Mouse (Mus musculus) left cerebral cortex, adult 11 months (tissue): ENCODE measurements around the gene Ccl26.
"Not testable (repeated sequence)": the region's sequence is repeated elsewhere in the genome, so short reads cannot be mapped to it uniquely, and the experiment has no call there.

Source experiments
- DNase-seq: peaks from one replicate; pipeline ENCODE4 v3.0.0; 2022; ENCODE audit warnings: low spot score

The Ccl26 gene

GRCm38 (mm10) chr5:135563469-135563868 lies at the start of gene Ccl26:
Gene Ccl26, minus strand, starts transcription at chr5:135563569.
- DNase-seq = no peak

DNA sequence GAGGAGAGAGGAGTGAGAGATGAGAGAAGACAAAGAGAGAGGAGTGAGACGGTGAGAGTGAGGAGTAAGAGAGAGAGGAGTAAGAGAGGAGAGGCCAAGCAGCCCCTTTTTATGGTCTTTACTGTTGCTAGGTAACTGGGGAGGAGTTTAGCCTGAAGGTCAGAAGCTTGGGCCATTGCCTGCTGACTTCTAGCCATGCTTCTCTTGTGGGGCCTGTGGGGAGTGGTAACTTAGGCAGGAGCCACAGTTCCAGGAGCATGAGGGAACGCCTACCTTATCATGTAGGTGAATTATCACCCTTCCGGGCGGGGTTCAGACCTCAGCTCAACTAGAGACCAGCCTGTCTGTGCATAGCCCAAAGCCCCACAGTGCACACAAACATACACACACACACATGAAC lies 46.4 kb upstream of the Ccl26 start:
- DNase-seq = no peak

- no peak for DNase-seq
Measured at GRCm38 (mm10) chr5:135607581-135607980, 44.2 kb upstream of the Ccl26 start.

DNA sequence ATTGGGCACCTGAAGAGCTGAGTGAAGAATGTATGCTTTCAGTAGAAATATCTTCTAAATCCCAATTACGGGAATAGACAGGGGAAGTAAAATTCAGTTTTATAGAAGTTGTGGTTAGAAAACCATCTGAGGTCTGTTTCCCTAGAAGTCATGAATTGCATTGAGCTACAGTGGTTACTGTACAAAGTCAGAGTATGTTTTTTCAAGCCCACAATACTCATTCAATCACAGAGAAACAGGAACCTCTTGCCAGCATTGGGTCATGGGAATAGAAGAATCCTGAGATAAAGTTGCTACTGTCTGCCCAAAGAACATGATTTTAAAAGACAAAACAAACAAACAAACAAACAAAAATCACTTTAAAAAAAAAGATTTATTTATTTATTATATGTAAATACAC lies 43.3 kb upstream of the Ccl26 start:
- DNase-seq = not testable (repeated sequence)

DNA sequence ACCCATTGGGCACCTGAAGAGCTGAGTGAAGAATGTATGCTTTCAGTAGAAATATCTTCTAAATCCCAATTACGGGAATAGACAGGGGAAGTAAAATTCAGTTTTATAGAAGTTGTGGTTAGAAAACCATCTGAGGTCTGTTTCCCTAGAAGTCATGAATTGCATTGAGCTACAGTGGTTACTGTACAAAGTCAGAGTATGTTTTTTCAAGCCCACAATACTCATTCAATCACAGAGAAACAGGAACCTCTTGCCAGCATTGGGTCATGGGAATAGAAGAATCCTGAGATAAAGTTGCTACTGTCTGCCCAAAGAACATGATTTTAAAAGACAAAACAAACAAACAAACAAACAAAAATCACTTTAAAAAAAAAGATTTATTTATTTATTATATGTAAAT lies 41.3 kb upstream of the Ccl26 start:
- not testable (repeated sequence) for DNase-seq

GRCm38 (mm10) chr5:135589996-135590784 lies 26.8 kb upstream of the Ccl26 start:
- no peak for DNase-seq

DNA sequence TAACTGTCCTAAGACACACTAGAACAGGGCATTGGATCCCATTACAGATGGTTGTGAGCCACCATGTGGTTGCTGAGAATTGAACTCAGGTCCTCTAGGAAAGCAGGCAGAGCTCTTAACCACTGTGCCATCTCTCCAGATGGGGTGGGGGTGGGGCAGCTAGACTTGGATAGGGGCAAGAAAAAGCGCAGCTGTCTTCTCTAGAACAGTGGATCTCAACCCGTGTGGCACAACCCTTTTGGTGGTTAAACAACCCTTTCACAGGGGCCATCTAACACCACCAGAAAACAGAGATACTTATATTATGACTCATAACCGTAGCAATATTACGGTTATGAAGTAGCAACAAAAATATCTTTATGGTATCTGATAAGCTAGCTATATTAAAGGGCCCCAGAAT lies 24.4 kb upstream of the Ccl26 start:
- no peak for DNase-seq

DNA sequence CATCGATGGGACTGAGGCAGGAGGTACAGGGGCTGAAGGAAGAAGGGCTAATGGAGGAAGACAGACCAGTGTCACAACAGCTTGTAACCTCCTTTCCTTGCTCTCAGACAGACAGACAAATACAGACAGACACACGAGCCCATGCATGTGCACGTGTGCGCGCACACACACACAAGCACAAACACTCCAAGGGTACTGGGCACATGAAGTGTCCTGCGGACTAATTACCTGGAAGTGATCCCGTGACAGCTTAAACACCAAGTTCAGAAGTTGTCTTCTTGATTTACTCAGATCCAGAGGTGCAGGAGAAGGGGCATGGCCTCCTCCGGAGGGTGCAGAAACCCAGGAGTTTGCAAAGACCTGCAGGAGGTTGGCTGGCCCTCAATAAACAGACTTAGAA lies 22.3 kb upstream of the Ccl26 start:
- no peak for DNase-seq

GRCm38 (mm10) chr5:135582330-135582729 lies 19.0 kb upstream of the Ccl26 start:
- no peak for DNase-seq

- no peak for DNase-seq
Measured at GRCm38 (mm10) chr5:135579331-135579751, 16.0 kb upstream of the Ccl26 start.

DNA sequence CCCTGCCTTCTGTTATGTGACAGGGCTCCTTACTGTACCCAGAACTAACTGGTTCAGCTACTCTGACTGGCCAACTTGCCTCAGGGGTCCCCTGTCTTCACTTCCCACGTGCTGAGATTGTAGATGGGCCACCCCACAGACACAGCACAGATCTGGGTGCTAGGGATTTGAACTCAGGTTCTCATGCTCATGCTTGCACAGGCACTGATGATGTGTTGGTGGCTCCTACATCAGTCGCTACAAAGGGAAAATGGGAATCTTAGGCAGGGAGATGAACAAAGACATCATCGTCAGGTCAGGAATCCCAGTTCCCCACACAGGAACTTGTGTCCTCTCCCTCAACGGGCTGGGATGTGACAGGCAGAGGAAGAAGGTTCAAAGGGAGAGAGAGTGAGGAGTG lies 12.7 kb upstream of the Ccl26 start:
- DNase-seq = no peak

DNA sequence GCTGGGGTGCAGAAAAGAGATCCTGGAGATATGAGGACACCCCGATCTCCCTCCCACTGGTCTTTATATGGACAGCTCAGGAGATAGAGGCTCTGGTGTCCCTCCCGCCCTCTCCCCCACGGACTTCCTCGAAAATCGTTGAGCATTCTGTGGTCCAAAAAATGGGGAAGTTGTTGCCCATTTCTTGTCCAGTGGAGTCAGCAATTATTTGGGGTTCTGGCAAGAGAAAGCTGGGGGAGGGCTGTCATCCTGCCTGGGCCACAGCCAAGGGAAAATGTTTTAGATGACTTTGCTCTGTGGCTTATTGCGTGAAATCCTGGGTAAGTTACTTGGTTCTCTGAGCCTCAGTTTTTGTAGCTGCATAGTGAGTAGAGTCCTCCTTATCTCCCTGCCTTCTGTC lies 9.6 kb upstream of the Ccl26 start, which contains the start of gene Ccl24:
Gene Ccl24, minus strand, starts transcription at position 44 of the 400 bp plus-strand sequence.
- DNase-seq = no peak

GRCm38 (mm10) chr5:135568698-135569097 lies 5.3 kb upstream of the Ccl26 start:
- DNase-seq = no peak

- DNase-seq = no peak
Measured at GRCm38 (mm10) chr5:135567556-135568265, 4.3 kb upstream of the Ccl26 start.

GRCm38 (mm10) chr5:135557671-135558070 lies 5.7 kb downstream of the Ccl26 start:
- no peak for DNase-seq

- no peak for DNase-seq
Measured at GRCm38 (mm10) chr5:135557051-135557450, 6.3 kb downstream of the Ccl26 start.

GRCm38 (mm10) chr5:135556259-135556658 lies 7.1 kb downstream of the Ccl26 start:
- no peak for DNase-seq

GRCm38 (mm10) chr5:135551591-135551990 lies 11.8 kb downstream of the Ccl26 start:
- DNase-seq = no peak

GRCm38 (mm10) chr5:135550910-135551309 lies 12.5 kb downstream of the Ccl26 start:
- no peak for DNase-seq

DNA sequence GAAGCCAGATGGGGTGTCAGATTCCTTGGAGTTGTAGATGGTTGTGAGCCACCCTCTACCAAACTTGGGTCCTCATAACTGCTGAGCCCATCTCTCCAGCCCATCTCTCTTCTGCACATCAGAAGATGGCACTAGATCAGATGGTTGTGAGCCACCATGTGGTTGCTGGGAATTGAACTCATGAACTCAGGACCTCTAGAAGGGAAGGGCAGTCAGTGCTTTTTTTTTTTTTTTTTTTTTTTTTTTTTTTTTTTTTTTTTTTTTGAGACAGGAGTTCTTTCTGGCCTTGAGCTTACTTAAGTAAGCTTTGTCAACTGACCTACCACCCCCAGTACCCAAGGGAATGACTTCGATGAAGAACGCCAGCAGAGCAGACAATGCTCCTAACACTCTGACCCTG lies 15.4 kb downstream of the Ccl26 start:
- DNase-seq = no peak

- DNase-seq = peak; percentile 100
Measured at GRCm38 (mm10) chr5:135544865-135545797, 18.2 kb downstream of the Ccl26 start, which contains the start of gene Hip1. Gene Hip1, minus strand, starts transcription at chr5:135545120.

DNA sequence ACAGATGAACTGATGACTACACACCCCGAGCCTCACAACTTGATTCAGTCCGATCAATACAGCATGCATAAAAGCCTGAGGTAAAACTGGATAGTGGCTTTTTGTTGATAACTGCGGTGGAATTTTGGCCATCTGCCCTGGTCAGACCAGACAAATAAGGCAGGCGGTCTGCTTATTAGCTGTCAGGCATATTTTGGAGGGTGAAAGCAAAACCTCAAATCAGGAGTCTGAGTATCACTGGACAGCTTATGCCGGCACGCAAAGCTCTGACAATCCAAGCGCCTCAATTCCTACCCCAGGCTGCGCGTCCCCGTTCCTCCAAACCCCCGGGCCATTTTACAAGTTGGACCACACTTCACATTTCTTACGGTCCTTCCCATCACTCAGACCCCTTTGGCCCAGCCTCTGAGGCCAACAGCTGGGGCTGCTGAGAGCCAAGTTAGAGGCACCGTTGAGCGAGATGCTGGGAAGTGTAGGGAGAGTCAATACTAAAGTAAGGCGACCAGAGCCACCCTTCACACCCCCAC lies 19.3 kb downstream of the Ccl26 start:
- no peak for DNase-seq
